Mouse (Mus musculus): ENCODE measurements at regions not wholly inside any gene's neighbourhood (a gene's known extent, or its start where the extent isn't known, plus 50 kb on each side); places are given as distances from the start of the nearest gene placed in this dataset.

DNA sequence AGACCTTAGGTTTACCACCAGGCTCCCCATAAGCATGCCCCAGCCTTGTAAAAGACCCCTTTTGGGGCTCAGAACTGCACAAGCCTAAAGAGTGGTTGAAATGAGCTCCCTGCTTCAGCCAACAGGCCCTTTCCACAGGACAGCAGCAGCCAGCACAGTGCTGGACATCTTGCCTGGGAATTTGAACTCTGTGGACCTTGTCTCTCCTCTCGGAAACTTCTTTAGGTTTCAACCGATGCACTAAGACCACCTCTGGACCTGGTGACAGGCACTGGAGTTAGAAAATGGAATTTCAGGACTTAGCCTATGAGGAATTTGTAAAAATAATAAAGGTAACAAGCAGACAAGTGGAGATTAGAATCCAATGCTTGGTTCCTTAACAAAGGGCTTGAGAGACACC lies 51.2 kb upstream of the Lclat1 start:
- TF ChIP-seq CTCF (conservative IDR thresholded peaks at IDR 0.05; ENCODE audit: insufficient read depth, insufficient read length, low read depth, low read length) (no peak), POLR2A (IDR thresholded peaks at IDR 0.05; ENCODE audit: low read depth, low read length) (no peak)
